Mouse (Mus musculus) thymus, adult 18-20 months (tissue): ENCODE results near the gene Psat1.

Source experiments
- DNase-seq, 2 experiments: peaks; one replicate each; pipeline ENCODE4 v3.0.0; 2022; ENCODE audit warnings: mixed read lengths in 2 of 2

Gene Psat1

GRCm38 (mm10) chr19:15947237-15947636, at the start of gene Psat1:
TSS of gene Psat1 (minus strand) at chr19:15947337.
- DNase-seq = no peak

- no peak for DNase-seq
Observed at GRCm38 (mm10) chr19:15990102-15990501, 43.0 kb upstream of the Psat1 start.

GRCm38 (mm10) chr19:15985172-15985713, 38.1 kb upstream of the Psat1 start:
- no peak for DNase-seq

DNA sequence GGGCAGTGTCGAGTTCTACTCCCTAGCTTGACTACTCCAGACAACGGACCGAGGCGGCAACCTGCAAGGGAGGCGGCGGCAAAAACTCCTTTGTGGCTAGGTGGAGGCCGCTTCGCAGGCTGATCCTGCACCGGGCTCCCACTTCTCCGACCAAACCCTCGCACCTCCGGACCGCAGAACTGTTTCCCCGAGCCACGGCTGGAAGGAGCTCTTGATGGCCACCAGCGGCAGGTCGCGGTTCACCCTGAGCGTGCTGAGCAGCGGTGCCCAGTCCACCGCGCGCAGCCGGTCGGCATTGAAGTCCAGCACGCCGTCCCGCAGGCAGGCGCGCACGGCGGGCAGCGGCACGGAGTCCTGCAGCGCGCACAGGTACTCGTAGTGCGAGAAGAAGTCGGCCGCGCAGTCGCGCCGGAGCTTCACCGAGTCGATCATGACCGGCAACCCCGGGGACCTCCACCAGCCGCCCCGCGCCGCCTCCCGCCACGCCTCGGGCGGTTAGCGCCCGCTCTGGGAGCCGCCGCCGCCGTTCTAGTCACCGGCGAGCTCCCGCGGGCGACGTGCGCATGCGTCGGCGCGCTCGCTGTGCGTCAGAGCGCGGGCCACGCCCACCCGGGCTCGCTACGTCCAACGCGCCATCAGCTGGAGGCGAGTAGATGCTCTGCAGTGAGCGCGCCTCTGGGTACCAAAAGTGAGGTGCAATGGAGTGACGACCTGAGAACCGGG, 37.5 kb upstream of the Psat1 start, which contains the start of gene Cep78:
Gene Cep78 (minus strand): TSS at position 541 of the 723 bp plus-strand sequence.
- DNase-seq = peak; percentile 78 to 81

- no peak for DNase-seq
Observed at GRCm38 (mm10) chr19:15983739-15984344, 36.7 kb upstream of the Psat1 start.

- DNase-seq = no peak
Observed at GRCm38 (mm10) chr19:15982926-15983738, 36.0 kb upstream of the Psat1 start.

- peak in 1 of 2 experiments; percentile 38 for DNase-seq
Observed at GRCm38 (mm10) chr19:15981861-15982260, 34.7 kb upstream of the Psat1 start.

DNA sequence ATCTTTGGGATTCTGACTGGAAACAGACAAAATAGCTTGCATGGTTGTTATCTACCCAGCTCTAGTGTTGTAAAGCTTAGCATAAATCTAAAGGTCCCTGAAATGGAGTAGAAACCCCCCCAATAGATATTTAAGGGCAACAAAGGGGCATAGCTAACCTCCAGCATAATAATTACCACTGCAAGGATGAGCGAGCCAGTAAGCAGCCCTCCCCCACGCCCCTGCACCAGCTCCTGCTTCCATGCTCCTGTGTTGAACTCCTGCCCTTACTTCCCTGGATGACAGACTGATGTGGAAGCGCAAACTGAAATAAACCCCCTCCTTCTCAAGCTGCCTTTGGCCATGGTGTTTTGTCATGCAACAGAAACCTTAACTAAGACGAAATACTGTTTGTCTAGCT, 26.2 kb upstream of the Psat1 start:
- DNase-seq = no peak

DNA sequence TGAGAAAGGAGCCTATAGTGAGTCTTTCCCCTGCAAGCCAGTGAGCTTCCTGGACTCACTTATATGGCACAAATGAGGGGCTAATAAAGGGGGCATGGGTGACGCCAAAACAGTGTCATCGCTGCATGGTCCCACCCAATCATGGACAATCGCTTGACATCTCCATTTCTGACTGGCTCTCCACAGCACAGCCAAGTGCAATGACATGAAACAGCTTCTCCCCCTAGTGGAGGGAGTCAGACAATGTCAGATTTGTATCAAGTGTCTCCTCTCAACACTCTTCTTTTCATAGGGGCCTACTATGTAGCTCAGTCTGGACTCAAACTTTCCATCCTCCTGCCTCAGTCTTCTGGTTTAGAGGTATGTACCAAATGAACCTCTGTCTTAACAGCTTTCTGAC, 17.9 kb upstream of the Psat1 start:
- no peak for DNase-seq

DNA sequence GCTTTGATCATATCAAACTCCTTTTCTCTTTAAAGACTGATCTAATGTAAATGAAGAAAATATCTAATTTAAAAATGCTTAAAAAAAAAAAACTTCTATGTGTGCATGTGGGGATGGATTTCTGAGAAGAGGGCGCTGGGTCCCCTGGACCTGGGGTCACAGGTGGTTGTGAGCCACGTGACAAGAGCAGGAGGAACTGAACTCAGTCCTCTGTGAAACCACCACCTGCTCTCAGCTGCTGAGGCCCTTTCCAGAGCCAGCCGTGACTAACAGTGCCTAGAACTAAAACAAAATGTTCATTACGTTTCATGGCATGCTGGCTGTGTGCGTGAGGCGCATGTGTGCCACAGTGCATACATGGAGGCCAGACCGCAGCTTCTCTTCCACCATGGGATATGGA, 17.4 kb upstream of the Psat1 start:
- DNase-seq = no peak

DNA sequence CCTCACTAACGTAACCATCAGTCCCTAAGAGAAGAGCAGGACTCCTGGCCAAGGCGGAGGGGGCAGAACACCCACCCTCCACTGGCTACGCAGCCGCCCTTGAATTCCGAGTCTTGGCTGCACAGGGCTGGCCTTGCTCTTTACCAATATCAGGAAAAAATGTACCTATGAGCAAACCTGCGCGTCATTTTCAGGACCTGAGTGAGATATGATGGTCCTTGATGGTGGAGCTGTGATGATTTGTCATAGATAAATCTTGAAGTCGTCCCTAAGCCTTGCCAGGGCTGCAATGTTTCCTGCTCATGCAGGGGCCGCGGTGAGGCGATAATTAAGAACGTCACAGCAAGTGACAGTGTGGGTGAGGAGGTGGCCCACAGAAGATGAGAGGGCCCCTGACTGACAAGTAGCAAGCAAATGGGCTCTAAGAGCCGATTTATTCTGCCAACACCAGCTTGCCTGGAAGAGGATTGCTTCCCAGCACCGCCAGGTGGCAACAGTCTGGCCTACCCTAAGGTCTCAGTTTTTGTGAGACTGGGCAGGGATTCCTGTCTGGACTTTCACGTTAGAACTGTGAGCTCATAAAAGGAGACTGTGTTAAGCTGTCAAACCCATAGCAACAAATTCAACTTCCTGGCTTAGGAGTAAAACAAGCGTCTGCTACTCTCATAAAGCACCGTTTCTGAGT, 16.0 kb upstream of the Psat1 start:
- DNase-seq = no peak

GRCm38 (mm10) chr19:15962313-15962712, 15.2 kb upstream of the Psat1 start:
- no peak for DNase-seq

DNA sequence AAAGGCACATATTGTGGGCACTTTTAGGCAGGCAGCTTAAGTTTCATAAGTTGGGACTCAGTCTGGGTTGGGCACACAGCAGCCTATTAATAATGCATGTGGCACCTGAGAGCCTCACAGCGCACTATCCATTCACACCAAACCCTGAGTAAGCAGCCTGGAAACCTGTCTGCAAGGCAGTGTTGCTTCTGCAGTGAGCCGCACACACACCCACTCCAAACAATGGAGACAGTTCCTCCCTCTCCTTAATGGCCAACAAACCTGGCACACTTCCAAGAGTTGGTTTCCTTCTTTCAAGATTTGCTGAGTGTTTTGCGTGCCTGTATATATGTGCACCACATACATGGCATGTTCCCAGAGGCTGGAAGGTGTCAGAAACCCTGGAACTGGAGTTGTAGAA, 3.1 kb upstream of the Psat1 start:
- DNase-seq = no peak

DNA sequence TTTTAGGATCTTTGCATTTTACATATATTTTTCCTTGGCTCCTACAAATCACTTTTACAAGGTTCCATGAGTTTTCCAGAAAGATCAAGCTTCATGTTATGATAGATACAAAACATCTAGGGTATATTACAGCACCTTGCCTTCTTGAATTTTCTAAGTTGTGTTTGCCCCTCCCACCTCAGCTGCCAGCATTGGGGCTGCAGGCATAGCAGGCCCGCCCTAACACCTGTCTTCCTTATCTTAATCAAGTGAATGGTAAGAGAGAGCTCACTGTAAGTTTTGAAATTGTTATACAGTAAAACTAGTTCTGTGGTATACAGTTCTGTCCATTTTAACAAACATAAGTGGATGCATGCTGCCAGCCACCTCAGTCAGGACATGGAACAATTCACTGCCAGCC, 1.7 kb upstream of the Psat1 start:
- no peak for DNase-seq

GRCm38 (mm10) chr19:15948426-15948825, 1.3 kb upstream of the Psat1 start:
- DNase-seq = no peak

DNA sequence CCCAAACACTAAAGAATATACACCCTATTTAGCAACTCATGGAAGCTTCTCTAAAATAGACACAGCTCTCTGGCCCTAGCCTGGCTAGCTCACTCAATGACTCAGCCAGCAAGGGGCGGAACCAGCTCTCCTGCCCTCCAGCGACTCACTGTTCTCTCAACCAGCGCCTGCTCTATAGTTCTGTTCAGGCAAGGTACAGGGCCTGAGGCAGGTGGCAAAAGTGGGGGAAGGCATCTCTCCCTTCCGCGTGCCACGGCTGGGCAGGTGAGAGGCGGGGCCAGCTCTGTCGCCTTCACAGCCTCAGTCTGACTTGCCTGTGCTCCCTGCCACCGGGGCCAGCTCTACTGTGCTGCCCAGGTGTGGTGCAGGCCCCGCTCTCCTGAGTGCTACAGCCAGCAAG, 474 bp downstream of the Psat1 start:
- no peak for DNase-seq

DNA sequence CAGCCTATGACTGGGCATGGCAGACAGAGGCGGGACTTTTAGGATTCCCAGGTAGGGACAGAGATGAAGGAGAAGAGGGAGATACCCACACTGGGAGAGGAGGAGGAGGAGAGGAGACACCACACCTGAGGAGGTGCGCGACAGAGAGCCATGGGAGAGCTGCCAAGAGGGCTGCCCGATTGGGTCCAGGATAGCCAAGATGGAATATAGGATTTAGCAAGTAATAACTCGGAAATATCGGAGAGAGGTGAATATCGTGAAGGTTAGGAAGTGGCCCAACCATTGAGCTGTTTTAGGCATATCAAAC, 4.1 kb downstream of the Psat1 start:
- no peak for DNase-seq

DNA sequence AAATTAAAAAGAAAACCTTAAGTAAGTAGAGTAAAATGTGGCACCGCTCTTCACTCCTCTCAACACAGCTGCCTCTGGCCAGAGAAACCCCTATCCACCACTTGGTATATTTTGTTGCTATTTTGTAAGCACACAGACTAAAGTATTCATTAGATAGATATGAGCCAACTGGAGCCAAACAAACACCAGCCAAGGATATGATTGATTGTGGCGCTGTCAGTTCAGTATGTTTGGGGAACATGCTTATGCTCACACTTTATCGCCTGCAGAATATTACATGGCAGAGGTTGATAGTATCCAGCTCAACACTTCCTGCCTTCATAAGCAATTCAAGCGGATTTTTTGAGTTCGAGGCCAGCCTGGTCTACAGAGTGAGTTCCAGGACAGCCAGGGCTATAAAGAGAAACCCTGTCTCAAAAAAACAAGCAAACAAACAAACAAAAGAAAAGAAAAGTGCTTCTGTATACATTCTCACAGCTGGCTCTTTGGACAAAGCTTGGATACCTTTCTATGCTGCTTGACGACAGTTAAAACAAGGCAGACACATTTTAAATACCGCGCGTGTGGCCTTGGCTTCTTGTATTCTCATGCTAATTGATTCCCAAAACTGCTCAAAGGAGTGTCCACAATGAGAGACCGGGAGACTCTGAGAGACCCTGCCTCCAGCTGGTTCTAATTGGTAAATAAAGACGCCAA, 4.6 kb downstream of the Psat1 start:
- no peak for DNase-seq

DNA sequence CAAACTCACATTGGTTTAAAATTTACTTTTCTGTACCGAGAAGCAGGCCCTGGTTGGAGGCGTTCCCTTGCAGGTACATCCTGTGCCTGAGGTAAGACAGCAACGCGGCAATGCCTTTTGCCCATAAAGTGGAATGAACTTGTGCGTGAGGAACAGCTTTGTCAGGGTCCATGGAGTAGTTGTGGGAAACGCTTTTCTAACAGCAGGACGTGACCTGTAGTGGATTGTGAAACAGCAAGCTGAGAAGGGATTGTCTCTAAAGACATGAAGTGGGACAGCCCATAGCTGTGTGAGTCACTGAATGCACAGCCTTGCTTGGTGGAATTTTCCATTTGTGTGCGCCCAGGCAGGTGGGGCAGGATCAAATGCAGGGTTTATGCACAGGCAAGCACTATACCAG, 5.7 kb downstream of the Psat1 start:
- no peak for DNase-seq

DNA sequence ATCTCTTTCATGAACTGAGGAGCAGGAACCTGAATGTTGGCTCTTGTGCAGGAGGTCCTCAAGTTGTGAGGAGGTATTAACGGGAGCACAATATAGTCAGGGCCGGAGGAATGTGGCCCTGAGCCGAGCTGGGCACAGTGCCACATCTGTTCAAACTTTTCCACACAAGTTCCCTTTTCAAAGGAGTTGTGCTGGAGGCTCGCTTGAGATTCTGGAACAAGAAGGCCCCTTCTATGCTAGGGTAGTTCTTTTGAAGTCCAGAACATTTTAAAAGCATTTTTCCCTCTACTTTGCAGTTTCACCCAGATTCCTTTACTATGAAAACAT, 21.5 kb downstream of the Psat1 start:
- no peak for DNase-seq

- peak; percentile 75 to 81 for DNase-seq
Observed at GRCm38 (mm10) chr19:15924866-15925718, 22.0 kb downstream of the Psat1 start.
